Mouse (Mus musculus) gastrocnemius, postnatal 14 days (tissue): ENCODE data around the gene Ankmy2. TPM values are rescaled to one million over a fixed set of nuclear protein-coding genes. Genes with fewer than 3 reads are reported as not detected.

Experiments used
- DNase-seq: peaks from one replicate; pipeline ENCODE4 v3.0.0; 2021; ENCODE audit warnings: mixed read lengths
- intact Hi-C: fragments of 180-260 bp; cut with DNase I; formaldehyde crosslinking; loops from one replicate; pipeline ENCODE4 v1.15.1; 2025; ENCODE audit warnings: low total_unique reads
- long read RNA-seq, 2 experiments: library from polyadenylated mRNA; stranded (forward); transcript quantifications; one replicate each; pipeline ENCODE4 v2.0.0; 2021
- total RNA-seq, 2 experiments: library from RNA; stranded (reverse); gene quantifications; 2 replicates each; pipeline ENCODE4 v1.2.3; 2021

The Ankmy2 gene
- 10 to 100 TPM; 10.0 to 11.0 TPM for total RNA-seq
- long read RNA-seq, experiment 1, transcript Ankmy2-201 (10 exons, 2,456 nt): major isoform, 11 of 11 reads
- long read RNA-seq, experiment 1, partial matches to known transcripts: 0 of 11 reads
- long read RNA-seq, experiment 1, other reads (novel, unspliced or antisense): 0 of 11 reads
- long read RNA-seq, experiment 2, transcript Ankmy2-201 (10 exons, 2,456 nt): major isoform, 5 of 7 reads
- long read RNA-seq, experiment 2, partial matches to known transcripts: 1 of 7 reads
- long read RNA-seq, experiment 2, other reads (novel, unspliced or antisense): 1 of 7 reads

DNA sequence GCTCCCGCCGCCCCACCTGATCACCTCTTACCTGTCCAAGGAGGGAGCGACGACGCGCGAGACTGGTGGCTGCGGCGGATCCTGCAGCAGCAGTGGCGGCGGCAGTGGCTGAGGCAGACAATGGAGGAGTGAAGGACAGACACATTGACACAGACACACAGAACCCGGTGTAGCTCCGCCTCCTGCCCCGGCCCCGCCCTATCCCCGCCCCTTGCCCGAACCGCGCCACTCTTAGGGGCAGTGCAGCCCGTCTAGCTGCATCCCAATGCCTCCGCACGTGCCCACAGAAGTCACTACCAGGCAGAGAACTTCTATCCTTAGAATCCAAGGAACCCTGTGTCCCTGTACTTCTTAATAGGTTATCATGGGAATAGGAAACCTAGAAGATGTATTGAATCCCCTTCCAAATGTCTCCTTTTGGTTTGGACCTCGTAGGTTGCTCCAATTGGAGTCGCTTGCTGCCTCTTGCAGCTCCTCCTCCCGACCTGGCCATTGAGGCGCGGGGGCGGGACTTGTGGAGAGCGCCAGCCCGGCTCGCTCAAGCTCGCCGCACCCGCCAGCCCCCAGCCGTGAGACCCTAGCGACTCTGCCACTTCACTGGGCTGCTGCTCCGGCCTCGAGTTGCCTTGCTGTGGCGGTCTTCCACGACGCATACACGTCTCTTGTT, at the start of gene Ankmy2:
Ankmy2 (plus strand) TSS at position 478 of the 667 bp plus-strand sequence.
- DNase-seq: peak; percentile 93
- intact Hi-C loops: no loop called here

DNA sequence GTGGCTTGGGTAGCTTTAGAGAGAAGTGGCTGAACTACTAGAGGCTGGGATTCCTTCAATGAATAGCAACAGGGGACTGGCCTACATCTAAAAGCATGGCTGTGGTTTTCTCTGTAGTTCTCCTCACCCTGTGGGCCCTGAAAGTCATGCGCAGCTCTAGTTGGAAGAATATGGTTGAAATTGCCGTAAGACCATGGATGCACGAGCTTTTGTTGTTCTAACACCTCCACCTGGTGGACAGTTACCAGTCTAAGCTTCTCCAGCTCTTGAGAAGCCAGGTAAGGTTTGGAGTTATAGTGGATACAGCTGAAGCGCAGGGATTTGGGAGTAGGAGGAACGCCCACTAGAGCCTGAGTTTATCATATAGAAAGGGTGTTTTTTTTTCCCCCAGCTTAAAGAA, 48.5 kb upstream of the Ankmy2 start:
- no peak for DNase-seq
- intact Hi-C loops: no loop called here

DNA sequence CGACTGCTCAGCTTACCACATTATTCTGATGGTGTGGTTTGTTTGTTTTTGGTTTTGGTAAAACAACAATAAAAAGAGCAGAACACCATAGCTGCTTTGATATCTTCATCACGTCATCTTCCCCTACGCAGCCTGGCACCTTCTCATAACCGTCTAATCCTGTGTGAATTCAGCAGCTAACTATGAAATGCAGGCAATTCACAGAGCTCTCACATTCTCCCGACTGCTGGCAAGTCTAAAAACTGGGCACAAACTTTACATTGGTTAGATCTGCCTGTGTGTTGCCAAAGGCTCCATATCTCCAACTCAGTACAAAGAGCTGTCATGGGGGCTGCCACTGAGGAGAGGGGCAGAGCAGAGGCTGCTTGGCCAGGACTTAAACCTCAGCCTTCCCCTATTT, 46.5 kb upstream of the Ankmy2 start:
- DNase-seq: no peak
- intact Hi-C loops: no loop called here

DNA sequence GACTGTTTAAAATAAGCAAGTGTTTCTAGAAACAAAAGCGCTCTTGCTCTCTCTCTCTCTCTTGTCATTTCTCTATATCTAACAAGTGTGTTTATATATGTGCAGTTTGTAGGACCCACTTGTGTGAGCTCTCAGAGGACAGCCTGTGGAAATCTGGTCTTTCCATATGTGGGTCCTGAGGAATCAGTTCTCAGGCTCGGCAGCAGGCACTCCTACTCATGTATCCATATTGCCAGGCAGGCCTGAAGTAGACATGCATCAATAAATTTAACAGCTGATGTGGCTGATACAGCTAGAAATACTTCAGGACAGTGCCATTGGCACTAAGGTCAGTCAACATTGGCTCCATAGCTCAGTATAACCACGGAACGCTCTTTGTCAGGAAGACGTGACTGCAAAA, 45.8 kb upstream of the Ankmy2 start:
- intact Hi-C loops: no loop called here
- DNase-seq: no peak

DNA sequence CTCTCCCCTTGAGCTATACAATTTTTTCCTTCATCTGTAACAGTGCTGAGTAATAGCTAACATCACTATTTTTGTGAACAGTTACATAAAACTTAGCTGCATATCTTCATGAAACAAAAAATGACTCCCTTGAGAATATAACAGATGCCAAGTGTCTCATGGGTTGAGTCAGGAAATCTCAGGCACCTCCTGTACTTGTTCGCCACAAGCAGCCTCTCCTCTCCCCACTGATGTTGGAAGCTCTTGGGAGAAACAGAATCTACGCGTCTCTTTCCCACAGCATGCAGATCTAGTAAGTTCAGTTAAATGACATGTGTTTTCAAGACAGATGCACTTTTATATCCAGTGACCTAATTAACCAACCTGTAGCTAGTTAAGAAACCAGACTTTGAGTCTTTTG, 44.8 kb upstream of the Ankmy2 start:
- DNase-seq: no peak
- intact Hi-C loops: no loop called here

DNA sequence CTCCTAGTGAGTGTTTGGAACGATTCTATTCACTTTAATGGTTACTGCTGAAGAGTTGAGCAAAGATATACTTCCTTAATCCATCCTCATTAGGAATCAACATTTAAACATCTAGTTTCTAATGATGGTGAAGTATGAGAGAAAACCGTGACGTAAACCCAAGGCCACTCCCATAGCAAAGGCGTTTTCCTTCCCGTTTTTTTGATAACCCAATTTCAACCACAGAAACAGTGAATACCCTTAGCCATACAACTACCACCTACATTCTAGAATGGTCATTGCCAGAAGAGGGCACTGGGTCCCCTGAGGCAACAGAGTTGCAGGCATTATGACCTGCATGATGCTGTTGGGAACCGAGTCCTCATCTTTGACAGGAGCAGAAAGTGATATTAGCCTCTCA, 39.8 kb upstream of the Ankmy2 start:
- no peak for DNase-seq
- intact Hi-C loops: no loop called here

DNA sequence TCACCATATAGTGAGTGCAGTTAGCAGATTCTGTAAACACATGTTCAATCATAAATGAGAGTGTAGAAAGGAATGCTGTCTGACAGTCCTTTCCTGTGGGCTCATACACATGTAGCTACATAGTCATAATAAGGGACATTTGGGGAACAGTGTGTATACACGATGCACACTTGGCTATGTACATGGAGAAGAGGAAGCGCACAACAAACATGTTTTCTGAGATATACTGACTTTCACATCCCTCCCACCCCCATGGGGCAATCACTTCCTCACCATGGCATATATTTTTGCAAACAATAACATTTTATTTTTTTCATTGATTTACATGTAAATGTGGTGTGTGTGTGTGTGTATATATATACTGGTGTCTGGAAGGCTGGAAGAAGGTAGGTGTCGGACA, 37.7 kb upstream of the Ankmy2 start:
- intact Hi-C loops: no loop called here

DNA sequence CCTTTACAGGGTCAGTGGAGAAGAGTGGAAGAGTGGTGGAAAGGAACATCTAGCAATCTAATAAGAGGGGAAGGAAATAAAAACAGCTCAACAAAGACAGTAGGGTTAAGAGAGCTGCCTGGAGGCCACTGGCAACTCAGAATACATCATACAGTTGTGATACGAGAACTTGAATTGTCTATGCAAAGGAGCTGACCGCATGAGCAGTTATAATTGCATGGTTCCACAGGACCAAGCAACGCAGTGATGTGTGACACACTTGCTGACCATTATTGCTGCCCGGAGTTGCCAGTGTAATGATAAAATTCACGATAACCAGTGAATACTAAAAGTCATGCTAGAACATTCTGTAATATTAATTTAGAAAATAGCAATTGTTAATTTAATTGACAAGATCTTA, 30.9 kb upstream of the Ankmy2 start:
- DNase-seq: no peak
- intact Hi-C loops: no loop called here

More for the DNA sequence above, 37.7 kb upstream of the Ankmy2 start:
- no peak for DNase-seq

DNA sequence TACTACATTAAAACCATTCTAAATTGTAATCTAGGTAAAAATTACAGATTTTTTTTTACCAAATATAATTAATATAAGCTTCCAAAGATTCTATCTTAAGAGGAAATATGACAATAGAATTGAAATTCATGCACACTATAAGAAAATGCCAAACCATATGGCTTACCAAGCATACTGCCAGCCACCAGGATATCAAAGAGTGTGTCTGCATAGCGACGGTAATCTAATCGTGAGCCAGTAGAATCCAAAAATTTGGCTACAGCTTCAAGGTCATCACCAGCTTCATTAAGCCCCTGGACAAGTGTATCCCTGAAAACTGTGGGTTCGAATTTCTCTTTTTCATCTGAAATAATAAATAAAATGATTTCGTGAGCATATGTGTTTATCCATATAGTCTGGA, 27.1 kb upstream of the Ankmy2 start:
- intact Hi-C loops: no loop called here
- no peak for DNase-seq

DNA sequence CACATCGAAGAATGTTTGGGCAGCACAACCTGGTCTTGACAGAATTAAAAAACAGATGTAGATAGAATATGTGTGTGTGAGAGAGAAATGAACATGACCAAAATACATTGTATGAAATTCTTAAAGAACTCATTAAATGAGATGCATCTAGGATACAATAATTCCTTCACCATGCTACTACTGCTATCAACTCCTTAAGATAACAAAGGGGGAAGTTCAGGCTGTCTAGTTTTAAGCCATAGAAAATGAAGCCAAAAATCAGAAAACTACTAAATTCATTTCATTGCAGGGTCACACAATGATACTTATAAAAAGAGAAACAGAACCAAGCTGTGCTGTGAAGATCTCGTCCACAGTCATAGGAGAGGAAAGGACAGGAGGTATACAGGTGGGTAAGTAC, 24.7 kb upstream of the Ankmy2 start:
- no peak for DNase-seq
- intact Hi-C loops: no loop called here

DNA sequence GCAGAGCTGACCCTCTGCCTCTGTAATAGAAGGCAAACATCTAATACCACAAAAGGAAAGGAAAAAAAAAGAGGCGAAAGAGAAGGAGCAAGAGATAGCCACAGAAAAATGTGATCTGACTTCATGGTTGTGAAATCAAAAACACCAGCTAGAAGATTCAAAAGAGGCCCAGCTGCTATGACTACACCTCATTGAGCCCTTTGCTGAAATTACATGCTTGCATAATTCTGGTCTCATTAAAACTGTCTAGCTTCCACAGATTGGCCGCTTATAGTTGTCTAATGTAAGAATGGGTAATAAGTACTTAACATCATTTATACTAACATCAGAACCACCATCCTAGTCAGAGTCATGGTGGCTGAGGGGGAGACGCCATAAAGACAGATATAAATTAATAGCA, 24.2 kb upstream of the Ankmy2 start:
- intact Hi-C loops: no loop called here
- no peak for DNase-seq

DNA sequence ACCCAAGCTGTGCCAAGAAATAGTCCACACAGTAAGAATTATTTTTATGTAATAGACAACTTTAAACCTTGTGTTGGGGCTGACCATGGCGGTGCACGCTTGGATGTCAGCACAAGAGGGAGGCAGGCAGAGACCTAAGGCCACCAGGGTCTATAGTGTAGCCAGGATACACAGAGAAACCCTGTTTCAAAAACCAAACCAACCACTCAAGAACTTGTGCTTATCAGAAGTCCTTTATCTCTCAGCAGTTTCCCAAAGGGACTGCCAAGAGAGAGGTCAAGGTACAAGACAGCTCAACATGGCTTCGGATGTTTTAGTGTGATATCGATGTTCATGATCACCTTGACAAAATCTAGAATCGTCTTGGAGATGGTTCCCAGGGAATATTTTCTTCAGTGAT, 23.4 kb upstream of the Ankmy2 start:
- intact Hi-C loops: no loop called here

DNA sequence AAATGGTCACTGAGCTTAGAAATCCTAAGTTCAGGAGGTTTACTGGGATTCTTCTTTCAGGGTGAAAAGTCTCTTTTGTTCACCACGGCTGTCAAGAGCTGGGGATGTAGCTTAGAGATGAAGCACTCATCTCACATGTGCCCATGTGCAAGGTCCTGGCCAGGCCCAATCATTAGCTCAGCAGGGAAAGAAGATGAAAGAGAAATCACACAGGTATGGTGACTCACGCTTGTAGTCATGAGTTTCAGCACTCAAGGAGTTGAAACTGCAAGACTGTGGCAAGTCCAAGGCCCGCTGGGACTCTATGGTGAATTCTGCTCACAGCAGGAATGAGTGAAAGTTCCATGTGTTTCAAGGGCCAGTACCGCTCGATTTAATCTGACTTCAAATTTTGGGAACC, 22.8 kb upstream of the Ankmy2 start:
- intact Hi-C loops: no loop called here
- DNase-seq: no peak

More for the DNA sequence above, 23.4 kb upstream of the Ankmy2 start:
- no peak for DNase-seq

DNA sequence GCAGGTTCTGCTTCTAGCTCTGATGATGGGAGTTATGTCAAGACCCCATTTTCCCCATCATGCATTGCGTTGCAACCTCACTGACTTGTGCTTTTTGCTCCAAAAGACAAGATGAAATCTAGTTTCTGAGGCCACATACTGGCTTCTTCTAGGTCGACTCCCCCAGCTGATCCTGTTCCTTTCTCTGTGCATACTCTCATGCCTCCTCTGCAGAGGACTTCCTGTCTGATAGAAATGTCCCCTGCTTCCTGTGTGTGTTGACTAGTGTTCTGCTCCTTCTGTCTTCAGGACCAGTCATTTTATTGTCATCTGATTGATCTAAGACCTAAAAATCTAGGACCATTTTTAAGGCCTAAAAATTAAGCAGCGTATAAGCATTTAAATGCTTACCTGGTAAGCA, 21.5 kb upstream of the Ankmy2 start:
- intact Hi-C loops: no loop called here
- DNase-seq: no peak

DNA sequence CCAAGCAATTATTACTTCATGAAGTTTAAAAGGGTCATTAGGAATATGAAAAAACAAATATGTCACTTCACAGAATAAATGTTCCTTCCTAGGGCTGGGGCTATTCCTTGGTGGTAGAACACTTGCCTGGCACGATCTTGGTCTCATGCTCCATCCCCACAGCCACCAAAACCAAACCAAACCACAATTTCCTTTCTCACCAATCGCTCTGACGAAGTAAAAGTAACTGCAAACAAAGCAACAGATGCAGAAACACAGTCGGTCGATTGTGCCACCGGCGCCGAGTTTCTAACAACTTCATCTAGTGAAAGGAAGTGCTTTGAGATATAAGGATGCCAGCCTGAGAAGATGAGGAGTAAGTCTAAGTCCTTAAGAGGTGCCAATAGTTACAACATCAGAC, 20.6 kb upstream of the Ankmy2 start:
- intact Hi-C loops: no loop called here
- DNase-seq: no peak

DNA sequence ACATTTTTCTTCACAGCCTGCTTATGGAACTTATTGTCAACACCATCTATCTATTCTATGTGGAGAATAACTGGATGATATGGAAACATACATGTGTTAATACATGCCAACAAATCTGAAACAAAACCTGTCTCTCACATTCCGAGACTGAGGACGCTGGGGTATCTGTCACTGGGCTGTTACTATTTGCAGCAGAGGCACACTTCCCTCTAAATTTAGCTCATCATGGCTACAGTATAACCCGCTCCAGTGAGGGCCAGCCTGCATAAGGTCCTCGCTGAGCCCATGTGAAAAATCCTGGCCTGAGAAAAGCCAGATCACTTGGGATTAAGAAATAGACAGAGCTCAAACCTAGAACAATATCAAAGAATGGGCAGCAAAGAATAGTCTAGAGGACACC, 19.7 kb upstream of the Ankmy2 start:
- DNase-seq: no peak
- intact Hi-C loops: no loop called here

DNA sequence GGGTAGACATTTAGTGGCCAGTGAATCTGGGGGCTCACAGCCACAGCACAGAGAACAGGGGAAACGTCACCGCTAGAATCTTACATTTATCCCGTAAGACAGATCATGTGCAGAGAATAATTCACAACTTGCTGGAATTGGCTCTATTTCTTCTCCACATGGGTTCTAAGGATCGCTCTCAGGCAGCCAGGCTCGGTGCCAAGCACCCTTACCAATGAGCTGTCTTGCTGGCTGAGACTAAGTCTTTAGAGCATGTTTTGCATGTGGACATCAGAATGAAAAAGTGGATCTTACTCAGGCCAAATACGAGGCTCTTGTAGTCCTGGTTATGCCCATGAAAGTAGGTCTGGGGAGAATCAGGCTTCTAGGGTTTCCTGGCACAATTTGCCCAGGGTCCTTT, 16.5 kb upstream of the Ankmy2 start:
- intact Hi-C loops: no loop called here
- DNase-seq: no peak

DNA sequence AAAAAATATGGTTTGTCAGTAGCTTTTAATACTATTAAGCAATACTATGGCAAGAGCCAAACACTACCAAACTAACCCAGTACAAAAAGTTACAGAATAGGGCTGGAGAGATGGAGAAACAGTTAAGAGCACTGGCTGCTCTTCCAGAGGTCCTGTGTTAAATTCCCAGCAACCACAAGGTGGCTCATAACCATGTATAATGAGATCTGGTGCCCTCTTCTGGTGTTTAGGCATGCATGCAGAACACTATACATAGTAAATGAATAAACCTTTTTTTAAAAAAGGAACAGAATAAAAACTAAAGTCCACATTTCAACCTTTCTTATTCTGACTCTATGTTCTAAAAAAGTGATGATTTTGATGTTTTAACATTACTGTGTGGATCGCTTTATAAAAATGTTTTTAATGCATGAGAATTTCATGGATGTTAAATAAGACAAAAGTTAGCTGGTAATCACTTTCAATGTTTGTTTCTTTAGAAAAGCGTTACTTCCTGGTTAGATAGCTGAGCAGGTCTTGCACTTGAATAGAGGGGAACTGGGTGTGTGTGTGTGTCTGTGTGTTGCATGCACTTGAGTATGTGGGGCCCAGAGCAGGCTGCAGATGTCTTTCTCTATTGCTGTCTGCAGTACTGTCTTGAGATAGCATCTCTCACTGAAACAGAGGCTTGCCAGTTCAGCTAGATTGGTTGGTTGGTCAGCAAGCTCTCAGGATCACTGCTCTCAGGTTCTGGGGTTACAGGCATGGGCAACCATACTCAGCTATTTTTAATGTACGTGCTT, 10.5 kb upstream of the Ankmy2 start:
- DNase-seq: no peak
- intact Hi-C loops: no loop called here

DNA sequence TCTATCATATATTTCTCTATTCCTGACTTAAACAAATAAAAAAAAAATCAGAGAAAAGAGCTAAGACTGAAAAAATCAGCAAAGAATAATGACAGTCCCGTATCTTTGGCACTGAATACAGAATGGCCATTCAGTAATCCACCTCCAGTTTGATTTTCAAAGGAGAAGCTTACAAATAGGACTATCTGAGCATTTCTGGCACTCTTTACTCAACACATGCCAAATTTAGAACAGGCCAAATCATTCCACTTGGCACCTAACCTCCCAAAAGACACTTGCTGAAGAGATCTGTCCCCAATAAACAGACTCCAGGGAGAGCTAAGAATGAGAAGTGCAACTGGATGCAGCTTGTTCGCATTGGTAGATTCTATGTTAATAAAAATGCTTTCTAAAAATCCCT, 6.6 kb upstream of the Ankmy2 start:
- intact Hi-C loops: no loop called here
- DNase-seq: no peak

DNA sequence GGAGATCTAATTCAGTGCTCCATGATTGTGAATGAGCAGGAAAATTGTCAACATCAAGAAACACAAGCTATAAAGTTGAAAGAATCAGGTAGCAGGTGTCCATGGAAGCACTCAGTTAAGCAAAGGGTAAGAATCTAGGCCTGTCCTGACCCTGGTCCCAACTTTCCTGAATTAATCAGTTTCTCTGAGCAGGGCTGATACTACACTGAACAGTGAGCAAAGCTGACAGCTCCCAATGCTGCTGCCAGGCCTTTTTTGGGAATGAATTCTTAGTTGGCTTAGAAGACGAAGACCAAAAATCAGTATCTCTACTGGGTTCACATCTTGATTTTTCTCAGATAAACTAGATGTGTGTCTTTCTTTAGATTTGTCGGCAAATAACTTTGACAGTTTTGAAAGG, 6.2 kb upstream of the Ankmy2 start:
- DNase-seq: no peak
- intact Hi-C loops: no loop called here

DNA sequence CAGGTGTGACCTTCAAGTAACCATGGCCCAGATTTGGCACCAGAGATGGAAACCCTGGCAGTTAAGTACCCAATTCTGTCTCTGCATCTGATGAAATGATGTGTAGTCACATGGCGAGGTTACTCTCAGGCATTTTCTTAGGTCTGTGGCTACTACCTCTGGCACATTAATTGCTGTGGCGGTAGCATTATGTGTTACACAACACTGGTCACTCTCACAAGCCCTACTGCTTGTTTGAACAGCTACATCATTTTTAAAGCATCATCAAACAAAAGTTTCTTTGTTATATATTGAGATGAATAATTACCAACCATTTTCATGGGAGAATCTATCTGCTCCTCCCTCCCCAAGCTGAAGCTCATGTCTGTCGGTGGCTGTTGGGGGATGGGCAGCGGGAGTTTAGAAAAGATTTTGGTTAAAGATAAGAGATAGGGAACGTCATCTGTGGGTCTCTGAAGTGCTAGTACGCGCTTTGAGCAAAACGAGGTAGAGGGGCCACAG, 1.7 kb upstream of the Ankmy2 start:
- no peak for DNase-seq
- intact Hi-C loops: no loop called here
